Mouse (Mus musculus): ENCODE results near the gene Pebp1. TPM values are rescaled to one million over a fixed set of nuclear protein-coding genes. Genes with fewer than 3 reads are reported as not detected.

The Pebp1 gene
- polyA plus RNA-seq, 1 experiment from 2014 or later, result 1,104 TPM

Other genes with a start within 250 kb of the Pebp1 start
- gene Suds3, start 171.5 kb downstream of the Pebp1 start, polyA plus RNA-seq (2015; fragmentation: Nextera tagmentation; extraction: Ambion mirVana), result 87.3 and 87.4 TPM in 2 replicates
- 58.8 and 59.2 TPM in 2 replicates for gene Taok3, start 167.5 kb downstream of the Pebp1 start, polyA plus RNA-seq (2015; fragmentation: Nextera tagmentation; extraction: Ambion mirVana)
- 1.0 and 2.1 TPM in 2 replicates for gene Vsig10, start 31.5 kb upstream of the Pebp1 start, polyA plus RNA-seq (2015; fragmentation: Nextera tagmentation; extraction: Ambion mirVana)
- gene Wsb2, start 69.7 kb upstream of the Pebp1 start, polyA plus RNA-seq (2015; fragmentation: Nextera tagmentation; extraction: Ambion mirVana), result 290 and 311 TPM in 2 replicates
- gene Rfc5, start 101.4 kb upstream of the Pebp1 start, polyA plus RNA-seq (2015; fragmentation: Nextera tagmentation; extraction: Ambion mirVana), result 31.5 and 33.1 TPM in 2 replicates
- gene Ksr2, start 126.4 kb upstream of the Pebp1 start, polyA plus RNA-seq (2015; fragmentation: Nextera tagmentation; extraction: Ambion mirVana), result 10.2 TPM in 2 replicates